Mouse (Mus musculus) bone marrow macrophage, adult 2 months (primary cell): ENCODE results near the gene Cavin4. TPM values are rescaled to one million over a fixed set of nuclear protein-coding genes. Genes with fewer than 3 reads are reported as not detected.
"Not testable (repeated sequence)": the region's sequence is repeated elsewhere in the genome, so short reads cannot be mapped to it uniquely, and the experiment has no call there.

Experiments
- H3K27ac ChIP-seq: 2 replicates; pipeline ENCODE4 v1.5.1; 2012; ENCODE audit warnings: low read depth, low read length; ENCODE audit not compliant: insufficient read depth
- H3K4me1 ChIP-seq: 2 replicates; pipeline ENCODE4 v1.6.1; 2012; ENCODE audit warnings: low read length; ENCODE audit not compliant: control insufficient read depth, insufficient read depth
- H3K4me3 ChIP-seq: 2 replicates; pipeline ENCODE4 v1.5.1; 2012; ENCODE audit warnings: mild to moderate bottlenecking, low read length, moderate library complexity; ENCODE audit not compliant: insufficient read depth
- CTCF ChIP-seq: IDR thresholded peaks from 2 replicates; pipeline ENCODE4 v1.5.1; 2012; ENCODE audit warnings: low read depth, mild to moderate bottlenecking, low read length, moderate library complexity
- POLR2A ChIP-seq: IDR thresholded peaks from 2 replicates; pipeline ENCODE4 v1.6.1; 2012; ENCODE audit warnings: mild to moderate bottlenecking, low read depth, low read length, borderline replicate concordance
- polyA plus RNA-seq: library from polyadenylated mRNA; stranded (reverse); fragments of >200 nt; gene quantifications from 2 replicates; pipeline ENCODE4 v1.2.4, GENCODE M21; 2012; ENCODE audit not compliant: missing spikeins, insufficient read depth, insufficient read length

The Cavin4 gene
- polyA plus RNA-seq, 1 experiment, result not detected

DNA sequence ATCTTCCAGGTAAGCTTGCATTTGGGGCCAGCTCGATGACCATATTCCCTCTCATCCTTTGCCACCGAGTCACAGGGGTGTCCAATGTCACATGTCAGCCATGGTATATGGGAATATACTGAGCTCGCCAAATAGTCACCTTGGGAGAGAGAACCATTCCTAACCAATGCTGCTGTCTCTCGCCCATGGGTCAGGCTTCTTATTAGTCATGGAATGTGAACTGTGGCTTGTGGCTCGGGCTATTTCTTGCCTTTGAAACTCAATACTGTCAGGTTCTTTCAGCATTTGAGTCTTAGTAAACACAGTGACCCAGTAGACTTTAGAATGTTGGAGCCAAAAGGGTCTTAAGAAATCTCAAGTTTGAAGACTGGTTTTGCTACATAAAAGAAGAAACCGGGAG, 707 bp downstream of the Cavin4 start:
- no peak for TF ChIP-seq POLR2A
- no peak for TF ChIP-seq CTCF
- Histone ChIP-seq H3K4me1 (no peaks in the 10 kb centered on the region), H3K4me3 (no peak overlapping the region), H3K27ac (no peak overlapping the region)

DNA sequence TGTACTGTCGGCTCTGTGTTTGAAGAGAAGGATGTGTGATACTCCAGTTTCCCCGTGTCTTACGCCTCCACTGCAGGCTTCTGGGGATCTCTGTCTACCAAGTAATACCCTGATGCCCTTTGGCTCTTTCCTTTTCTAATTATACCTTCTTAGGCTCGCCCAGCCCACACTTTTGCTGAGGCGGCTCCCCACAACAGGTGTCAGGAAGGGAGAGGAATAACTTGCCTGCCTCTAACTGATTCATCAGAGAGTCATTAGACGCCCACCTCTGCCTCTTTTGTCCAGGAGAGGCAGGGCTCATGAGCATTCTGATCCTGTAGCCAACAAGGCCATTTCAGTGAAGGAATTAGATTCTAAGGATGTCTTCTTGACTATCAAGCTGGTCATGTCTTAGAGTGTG, 4.0 kb downstream of the Cavin4 start:
- Histone ChIP-seq H3K4me1 (no peaks in the 10 kb centered on the region), H3K27ac (no peak overlapping the region), H3K4me3 (no peak overlapping the region)
- TF ChIP-seq CTCF (no peak), POLR2A (no peak)

DNA sequence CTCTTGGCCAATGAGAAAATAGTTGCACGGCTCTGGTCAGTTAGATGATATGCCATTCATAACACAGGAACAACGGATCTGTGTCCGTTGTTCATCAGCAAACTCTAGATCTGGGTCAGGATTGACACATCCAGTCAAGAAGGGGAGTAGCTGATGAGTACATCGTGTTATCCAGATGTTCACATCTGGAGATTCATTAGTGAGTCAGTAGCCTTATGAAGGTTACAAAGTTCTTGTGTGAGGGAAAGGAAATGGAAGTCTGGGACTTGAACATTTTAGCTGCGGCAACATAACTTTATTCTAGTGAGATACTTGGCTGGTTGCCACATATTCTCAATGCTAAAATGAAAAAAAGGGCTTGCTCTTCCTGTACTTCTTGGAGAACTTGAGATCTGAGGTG, 9.6 kb downstream of the Cavin4 start:
- no peak overlapping the region for H3K27ac ChIP-seq
- no peak overlapping the region for H3K4me3 ChIP-seq
- no peak for TF ChIP-seq CTCF
- TF ChIP-seq POLR2A, result no peak
- H3K4me1 ChIP-seq, result peaks cover 6% of the 10 kb centered on the region

DNA sequence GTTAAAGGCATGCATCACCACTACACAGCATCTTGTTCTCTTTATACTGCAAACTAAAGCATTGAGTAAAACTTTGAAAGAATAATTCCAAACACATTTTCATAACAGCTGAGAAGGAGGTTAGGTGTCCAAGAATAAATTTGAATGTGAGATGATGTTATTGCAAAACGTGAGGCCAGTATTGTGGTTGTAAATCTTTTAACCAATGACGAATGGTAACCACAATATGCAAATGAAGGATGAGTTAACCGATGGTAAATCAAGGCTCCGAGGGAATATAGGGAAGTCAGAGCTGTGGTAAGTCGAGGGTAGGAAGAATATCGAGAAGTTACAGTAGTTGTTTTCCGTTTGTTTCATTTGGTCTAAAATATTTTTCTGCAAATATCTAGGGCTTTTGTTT, 11.1 kb downstream of the Cavin4 start:
- no peak overlapping the region for H3K4me3 ChIP-seq
- TF ChIP-seq CTCF, result no peak
- no peak for TF ChIP-seq POLR2A
- peaks cover 6% of the 10 kb centered on the region for H3K4me1 ChIP-seq
- no peak overlapping the region for H3K27ac ChIP-seq

DNA sequence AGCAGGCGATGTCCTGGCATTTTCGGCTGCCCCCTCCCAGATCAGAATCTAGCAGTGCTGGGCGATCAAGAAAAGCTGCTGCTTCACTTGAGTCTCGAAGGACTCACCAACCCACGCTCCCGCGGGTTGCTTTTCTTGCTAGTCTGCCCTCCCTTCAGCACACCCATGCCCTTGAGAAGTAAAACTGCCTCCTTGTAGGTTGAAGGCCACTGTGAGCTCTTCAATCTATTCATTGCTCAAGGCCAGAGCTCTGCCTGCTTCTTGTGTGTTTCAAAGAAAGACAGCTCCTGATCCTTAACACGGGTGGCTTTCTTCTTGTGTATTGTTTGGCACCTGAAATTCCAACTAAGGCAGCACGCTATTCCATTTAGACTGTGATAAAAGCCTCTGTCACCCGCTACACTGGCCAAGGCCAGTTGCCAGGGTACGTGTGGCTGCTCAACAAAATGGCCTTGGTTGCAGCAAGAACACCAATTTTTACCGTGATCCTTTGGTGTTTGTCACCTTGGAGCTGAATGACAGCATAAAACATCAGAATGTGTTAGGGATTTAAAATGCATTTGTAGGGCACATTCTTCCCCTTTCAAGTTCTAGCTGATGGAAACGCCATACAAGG, 13.4 kb downstream of the Cavin4 start:
- Histone ChIP-seq H3K4me1 (peaks cover 6% of the 10 kb centered on the region), H3K4me3 (no peak overlapping the region)
- TF ChIP-seq POLR2A (no peak), CTCF (no peak)

DNA sequence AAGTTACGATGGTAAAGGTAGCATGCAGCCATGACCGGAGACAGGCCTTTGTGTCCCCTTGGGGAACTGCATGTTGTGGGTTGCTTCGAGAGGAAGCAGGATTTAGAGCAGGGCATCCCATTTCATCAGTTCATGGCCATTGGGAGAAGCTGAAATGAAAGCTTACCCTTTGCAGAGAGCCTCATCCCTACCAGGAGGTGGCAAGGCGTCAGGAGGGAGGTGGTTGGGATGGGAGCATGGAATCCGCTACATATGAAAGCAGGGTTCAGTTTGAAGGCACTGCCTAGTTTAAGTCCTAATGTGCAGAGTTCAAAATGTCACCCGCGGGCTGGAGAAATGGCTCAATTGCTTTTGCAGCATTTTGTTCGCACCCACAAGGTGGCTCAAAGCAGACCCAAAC, 14.0 kb downstream of the Cavin4 start:
- no peak for TF ChIP-seq POLR2A
- TF ChIP-seq CTCF, result no peak
- peaks cover 6% of the 10 kb centered on the region for H3K4me1 ChIP-seq
- no peak overlapping the region for H3K27ac ChIP-seq
- no peak overlapping the region for H3K4me3 ChIP-seq

More for the DNA sequence above, 13.4 kb downstream of the Cavin4 start:
- no peak overlapping the region for H3K27ac ChIP-seq

DNA sequence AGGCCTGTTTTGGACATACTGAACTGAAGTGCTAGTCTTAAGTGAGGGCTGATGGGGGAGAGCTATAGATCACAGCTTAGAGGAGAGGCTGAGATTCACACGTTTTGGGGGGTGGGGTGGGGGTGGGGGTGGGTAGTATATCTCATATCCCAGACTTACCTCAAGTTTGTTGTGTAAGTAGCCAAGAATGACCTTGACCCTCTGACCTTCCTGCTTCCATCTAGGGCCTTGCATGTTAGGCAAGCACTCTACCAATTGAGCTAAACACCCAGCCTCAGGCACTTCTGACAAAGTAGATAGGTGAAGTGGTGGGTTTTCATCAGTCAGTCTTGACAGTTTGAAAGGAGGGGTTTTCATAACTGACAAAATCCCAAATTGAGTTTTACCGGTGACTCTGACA, 14.5 kb downstream of the Cavin4 start:
- no peak for TF ChIP-seq CTCF
- no peak for TF ChIP-seq POLR2A
- H3K4me3 ChIP-seq, result no peak overlapping the region
- H3K4me1 ChIP-seq, result peaks cover 6% of the 10 kb centered on the region
- H3K27ac ChIP-seq, result no peak overlapping the region

DNA sequence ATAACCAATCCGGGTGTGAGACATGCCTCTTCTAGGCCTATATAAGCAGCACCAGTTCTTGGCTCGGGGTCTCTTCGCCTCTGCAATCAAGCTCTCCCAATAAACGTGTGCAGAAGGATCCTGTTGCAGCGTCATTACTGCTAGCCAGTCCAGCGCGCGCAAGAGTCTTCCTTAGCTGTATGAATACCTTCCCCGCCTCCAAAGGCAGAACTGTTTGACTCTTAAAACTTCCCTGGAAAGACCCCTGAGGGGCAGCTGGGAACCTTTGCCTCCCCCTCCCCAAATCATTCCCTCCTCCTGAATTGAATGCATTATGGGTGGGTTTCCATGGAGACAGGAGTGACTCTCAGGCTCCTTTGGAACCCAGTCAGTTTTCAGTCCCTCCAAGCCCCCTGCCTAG, 15.5 kb downstream of the Cavin4 start:
- TF ChIP-seq CTCF (no peak), POLR2A (no peak)
- no peak overlapping the region for H3K27ac ChIP-seq
- no peak overlapping the region for H3K4me3 ChIP-seq
- peaks cover 6% of the 10 kb centered on the region for H3K4me1 ChIP-seq

DNA sequence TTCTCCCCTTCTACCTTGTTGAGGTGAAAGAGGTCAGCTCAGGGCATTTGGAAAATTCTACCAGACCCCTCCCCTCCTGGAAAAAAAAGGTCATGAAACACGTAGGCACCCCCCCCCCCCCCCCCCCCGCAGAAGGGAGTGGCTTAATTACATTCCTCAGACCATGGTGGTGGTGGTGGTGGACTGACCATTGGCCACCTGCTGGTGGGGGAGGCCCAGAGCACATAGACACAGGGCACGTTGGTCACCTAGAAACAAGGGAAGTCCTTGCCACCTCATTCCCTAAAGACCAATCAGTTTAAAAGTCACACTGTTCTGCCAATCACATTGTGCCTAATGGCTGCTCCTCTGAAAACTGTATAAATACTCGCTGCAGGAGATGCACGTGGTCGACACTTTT, 16.4 kb downstream of the Cavin4 start:
- not testable (repeated sequence) for H3K4me3 ChIP-seq, H3K4me1 ChIP-seq

DNA sequence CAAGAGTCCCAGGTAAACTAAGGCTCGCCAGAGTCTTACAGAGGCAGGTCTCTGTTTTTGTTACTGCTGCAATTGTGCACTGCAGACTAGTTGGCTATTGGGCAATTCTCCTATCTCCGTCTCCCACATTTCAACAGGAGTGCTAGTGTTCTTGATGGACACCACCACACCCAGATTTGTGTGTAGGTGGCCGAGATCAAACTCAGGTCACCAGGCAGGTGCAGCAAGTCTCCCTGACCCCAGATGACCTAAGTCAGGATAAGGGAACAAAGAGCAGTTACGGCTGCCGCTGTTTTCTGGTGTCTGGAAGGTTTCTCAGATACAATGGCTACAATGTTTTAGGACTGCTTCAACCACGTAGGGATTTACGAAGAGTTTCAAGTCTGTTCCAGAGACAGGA, 16.9 kb downstream of the Cavin4 start:
- Histone ChIP-seq H3K27ac (no peak overlapping the region), H3K4me1 (no peaks in the 10 kb centered on the region), H3K4me3 (no peak overlapping the region)
- TF ChIP-seq POLR2A (no peak), CTCF (no peak)

More for the DNA sequence above, 16.4 kb downstream of the Cavin4 start:
- not testable (repeated sequence) for H3K27ac ChIP-seq
